Mouse (Mus musculus) embryo, embryonic 9.5 days (tissue): Measurements from ENCODE around the gene Synj1.

ENCODE experiments used
- DNase-seq: peaks from one replicate; pipeline ENCODE4 v3.0.0-alpha.2; 2017; ENCODE audit errors: extremely low spot score

The Synj1 gene

DNA sequence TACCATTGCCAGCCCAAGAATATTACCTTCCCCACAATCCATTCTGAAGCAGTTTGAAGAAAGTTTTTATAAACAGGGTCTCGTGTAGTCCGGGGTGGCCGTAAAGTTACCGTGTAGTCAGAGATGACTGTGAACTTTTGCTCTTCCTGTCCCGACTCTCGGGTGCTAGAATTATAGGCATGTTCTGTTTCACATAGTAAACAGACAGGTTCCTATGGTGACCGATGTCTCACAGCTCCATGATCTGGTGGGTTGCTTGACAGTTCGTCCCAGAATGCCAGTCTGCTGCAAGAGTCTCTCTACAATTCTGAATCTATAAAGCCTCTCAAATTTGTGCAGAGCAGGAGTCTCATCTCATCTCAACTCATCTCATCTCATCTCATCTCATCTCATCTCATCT, 119.0 kb downstream of the Synj1 start:
- DNase-seq, result no peak

DNA sequence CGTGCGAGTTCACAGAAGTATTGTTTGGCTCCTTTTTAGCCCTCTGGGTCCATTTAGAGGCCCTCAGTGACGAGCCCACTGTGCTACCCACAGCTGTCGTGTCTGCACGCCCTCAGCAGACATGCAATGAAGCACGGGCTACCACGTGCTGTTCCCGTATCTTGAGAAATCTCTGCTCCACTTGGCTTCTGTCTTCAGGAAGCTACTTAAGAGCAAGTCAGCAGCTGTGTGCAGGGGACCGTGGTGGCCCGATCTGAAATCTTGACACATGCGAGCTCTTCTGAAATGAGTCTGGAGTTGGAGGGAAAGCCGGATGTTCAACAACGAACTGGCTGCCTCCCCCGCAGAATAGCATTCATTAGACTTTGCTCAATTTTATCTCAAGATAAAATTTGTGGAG, 119.5 kb downstream of the Synj1 start:
- no peak for DNase-seq

DNA sequence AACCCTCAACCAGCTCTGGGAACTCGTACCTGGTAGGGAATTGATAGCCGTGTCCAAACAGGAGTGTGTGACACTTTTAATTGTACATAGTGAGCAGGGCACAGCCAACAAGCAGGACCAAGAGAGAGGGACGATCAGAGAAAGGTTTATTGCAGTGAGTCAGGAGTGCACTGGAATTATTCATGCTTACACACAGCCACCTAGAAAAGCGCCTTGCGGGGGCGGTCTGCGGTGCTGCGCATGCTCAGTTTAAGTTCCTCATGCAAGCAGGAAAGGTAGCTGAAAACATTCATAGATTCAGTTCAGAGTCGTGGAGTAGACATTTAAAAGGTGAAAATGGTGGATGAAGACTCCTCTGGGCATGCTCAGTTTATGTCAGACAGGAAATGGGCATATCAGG, 120.4 kb downstream of the Synj1 start:
- no peak for DNase-seq
